Mouse (Mus musculus): ENCODE measurements around the gene Shcbp1l. TPM values are rescaled to one million over a fixed set of nuclear protein-coding genes. Genes with fewer than 3 reads are reported as not detected.
A peak's percentile ranks its signal among the peaks of the same experiment; 100 is the strongest.
"Not testable (repeated sequence)": the region's sequence is repeated elsewhere in the genome, so short reads cannot be mapped to it uniquely, and the experiment has no call there.

The Shcbp1l gene
- 0.27 and 0.37 TPM in 2 replicates for polyA plus RNA-seq (2014; fragmentation: Nextera tagmentation; extraction: Ambion mirVana)

DNA sequence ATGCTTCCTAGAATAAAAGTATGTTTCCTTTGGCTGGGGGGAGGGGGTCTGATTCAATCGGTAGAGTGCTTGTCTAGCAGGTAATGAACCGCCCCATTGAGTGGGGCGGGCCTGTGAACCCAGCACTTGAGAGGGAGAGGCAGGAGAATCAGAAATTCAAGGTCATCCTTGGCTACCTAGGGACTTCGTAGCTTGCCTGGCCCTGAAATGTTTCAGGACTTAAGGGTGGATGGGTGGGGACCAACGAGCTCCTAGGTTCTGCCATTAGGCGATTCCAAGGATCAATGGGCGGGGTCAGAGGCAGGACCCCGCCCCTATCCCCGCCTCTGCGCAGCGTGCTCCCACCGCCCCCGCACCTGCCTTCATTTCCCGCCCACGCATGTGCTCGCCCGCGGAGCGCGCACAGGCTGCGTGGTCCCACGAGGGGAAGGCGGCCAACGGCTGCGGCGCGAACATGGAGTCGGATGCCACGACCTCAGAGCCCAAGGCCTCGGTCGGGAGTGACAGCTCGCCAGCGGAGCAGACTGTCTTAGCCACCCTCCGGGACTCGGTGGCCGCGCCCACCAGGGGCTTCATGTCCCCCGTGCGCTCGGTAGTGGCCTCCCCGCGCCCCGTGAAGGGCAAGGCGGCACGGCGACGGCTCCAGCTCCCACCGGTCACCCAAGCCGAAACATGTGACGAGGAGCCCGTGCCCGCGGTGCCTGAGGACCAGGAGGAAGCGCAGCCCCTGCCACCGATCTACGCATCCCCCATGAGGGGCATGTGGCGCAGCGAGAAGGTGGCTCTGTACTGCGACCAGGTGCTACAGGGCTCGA lies at the start of gene Shcbp1l:
Gene Shcbp1l (plus strand): TSS at position 393 of the 815 bp plus-strand sequence.
- Histone ChIP-seq H3K27me3 (replicated peaks; ENCODE audit: control insufficient read depth, insufficient read depth, low read length) (0 out of 2 replicates have a peak, but pooled peaks cover 10% of the 10 kb centered on the region), H3K4me1 (replicated peaks; ENCODE audit: control insufficient read depth, insufficient read depth, low read length) (peaks cover 6% of the 10 kb centered on the region), H3K9ac (ENCODE audit: low read length) (peak within 1 kb of the TSS; percentile 37), H3K9me3 (ENCODE audit: control insufficient read depth, low read length) (no peaks in the 10 kb centered on the region), H3K27ac (ENCODE audit: low read depth) (no peak within 1 kb of the TSS), H3K4me2 (ENCODE audit: low read length) (peak within 1 kb of the TSS; percentile 83), H3K36me3 (ENCODE audit: control insufficient read depth, insufficient read depth, low read length) (no peaks in the 10 kb centered on the region), H3K4me3 (ENCODE audit: low read depth, low read length) (peak within 1 kb of the TSS; percentile 52)
- ATAC-seq (replicated peaks; ENCODE audit: low FRiP score, low TSS enrichment, low read depth) (peak; percentile 84), DNase-seq (ENCODE audit: low spot score) (peak; percentile 83)
- WGBS = 3% methylated on average over 56 of the region's 60 CpGs

DNA sequence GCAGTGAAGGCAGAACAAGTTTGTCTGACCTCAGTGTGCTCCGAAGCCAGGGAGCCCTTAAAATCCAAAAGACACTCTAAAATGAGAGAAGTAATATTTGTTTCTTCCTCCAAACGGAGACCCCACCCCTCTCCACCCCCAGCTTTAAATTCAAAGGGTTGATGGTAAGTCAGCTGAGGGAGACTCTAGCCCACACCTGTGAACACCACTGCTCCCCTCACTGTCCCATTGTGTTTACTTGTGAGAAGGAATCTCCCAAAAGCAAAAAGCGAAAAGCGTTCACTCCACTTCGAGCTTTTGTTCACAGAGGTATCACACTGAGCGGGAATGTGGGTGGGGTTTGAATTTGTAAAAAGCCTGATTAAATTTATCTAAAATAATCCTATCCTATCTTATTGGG lies 48.5 kb upstream of the Shcbp1l start:
- no peak overlapping the region for H3K4me2 ChIP-seq (ENCODE audit: low read length)
- H3K4me3 ChIP-seq (ENCODE audit: low read depth, low read length) = no peak overlapping the region
- no peak overlapping the region for H3K9ac ChIP-seq (ENCODE audit: low read length)
- H3K4me1 ChIP-seq (replicated peaks; ENCODE audit: control insufficient read depth, insufficient read depth, low read length) = no peaks in the 10 kb centered on the region
- no peaks in the 10 kb centered on the region for H3K9me3 ChIP-seq (ENCODE audit: control insufficient read depth, low read length)
- H3K27me3 ChIP-seq (replicated peaks; ENCODE audit: control insufficient read depth, insufficient read depth, low read length) = no peaks in the 10 kb centered on the region
- H3K27ac ChIP-seq (ENCODE audit: low read depth) = no peak overlapping the region
- H3K36me3 ChIP-seq (ENCODE audit: control insufficient read depth, insufficient read depth, low read length) = no peaks in the 10 kb centered on the region
- no peak for ATAC-seq (replicated peaks; ENCODE audit: low FRiP score, low TSS enrichment, low read depth)
- no peak for DNase-seq (ENCODE audit: low spot score)
- WGBS = 46% methylated on average over 6 of the region's 6 CpGs

DNA sequence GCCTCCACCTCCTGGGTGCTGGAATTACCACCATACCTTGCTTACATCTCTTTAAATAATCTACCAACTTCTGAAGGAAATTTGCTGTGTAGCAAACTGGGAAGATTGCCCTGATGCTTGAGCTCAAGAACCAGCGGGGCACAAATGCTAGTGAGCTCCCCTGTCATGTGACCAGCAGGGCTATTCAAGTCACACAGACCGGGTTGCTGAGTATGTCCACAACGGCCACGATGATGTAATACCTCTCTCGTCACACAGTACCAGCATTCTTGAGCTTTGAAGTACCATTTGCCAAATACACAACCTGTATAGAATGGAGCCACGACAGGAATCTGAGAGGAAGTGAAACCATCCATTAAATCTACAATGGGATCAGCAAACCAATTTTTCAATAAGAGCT lies 46.4 kb upstream of the Shcbp1l start:
- no peak for DNase-seq (ENCODE audit: low spot score)
- H3K27ac ChIP-seq (ENCODE audit: low read depth) = no peak overlapping the region
- no peaks in the 10 kb centered on the region for H3K4me1 ChIP-seq (replicated peaks; ENCODE audit: control insufficient read depth, insufficient read depth, low read length)
- no peaks in the 10 kb centered on the region for H3K36me3 ChIP-seq (ENCODE audit: control insufficient read depth, insufficient read depth, low read length)
- no peak for ATAC-seq (replicated peaks; ENCODE audit: low FRiP score, low TSS enrichment, low read depth)
- H3K4me2 ChIP-seq (ENCODE audit: low read length) = no peak overlapping the region
- no peak overlapping the region for H3K4me3 ChIP-seq (ENCODE audit: low read depth, low read length)
- H3K27me3 ChIP-seq (replicated peaks; ENCODE audit: control insufficient read depth, insufficient read depth, low read length) = no peaks in the 10 kb centered on the region
- no peaks in the 10 kb centered on the region for H3K9me3 ChIP-seq (ENCODE audit: control insufficient read depth, low read length)
- WGBS = 70% methylated on average over 6 of the region's 6 CpGs
- no peak overlapping the region for H3K9ac ChIP-seq (ENCODE audit: low read length)

DNA sequence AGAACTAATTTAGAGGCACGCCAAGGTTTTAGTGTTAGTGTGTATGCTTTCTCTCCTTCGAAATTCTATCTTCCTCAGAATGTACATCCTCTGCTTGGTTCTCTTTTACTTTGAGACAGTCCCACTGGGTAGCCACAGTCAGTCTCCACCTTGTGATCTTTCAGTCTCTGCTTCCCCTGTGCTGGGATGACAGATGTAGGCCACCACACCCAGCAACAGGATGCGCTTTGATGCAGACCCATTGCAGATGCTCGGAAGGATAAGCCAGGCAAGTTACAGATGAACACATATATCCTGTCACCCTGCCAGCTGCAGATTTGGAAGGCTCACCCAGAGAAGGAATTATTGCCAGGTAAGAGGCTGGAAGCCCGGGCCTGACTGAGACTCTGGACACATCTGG lies 45.1 kb upstream of the Shcbp1l start:
- Histone ChIP-seq H3K36me3 (ENCODE audit: control insufficient read depth, insufficient read depth, low read length) (no peaks in the 10 kb centered on the region), H3K4me1 (replicated peaks; ENCODE audit: control insufficient read depth, insufficient read depth, low read length) (no peaks in the 10 kb centered on the region), H3K9me3 (ENCODE audit: control insufficient read depth, low read length) (no peaks in the 10 kb centered on the region), H3K27me3 (replicated peaks; ENCODE audit: control insufficient read depth, insufficient read depth, low read length) (no peaks in the 10 kb centered on the region), H3K4me2 (ENCODE audit: low read length) (no peak overlapping the region), H3K9ac (ENCODE audit: low read length) (no peak overlapping the region), H3K27ac (ENCODE audit: low read depth) (no peak overlapping the region), H3K4me3 (ENCODE audit: low read depth, low read length) (no peak overlapping the region)
- ATAC-seq (replicated peaks; ENCODE audit: low FRiP score, low TSS enrichment, low read depth) (no peak), DNase-seq (ENCODE audit: low spot score) (no peak)
- 73% methylated on average over 5 of the region's 5 CpGs for WGBS

DNA sequence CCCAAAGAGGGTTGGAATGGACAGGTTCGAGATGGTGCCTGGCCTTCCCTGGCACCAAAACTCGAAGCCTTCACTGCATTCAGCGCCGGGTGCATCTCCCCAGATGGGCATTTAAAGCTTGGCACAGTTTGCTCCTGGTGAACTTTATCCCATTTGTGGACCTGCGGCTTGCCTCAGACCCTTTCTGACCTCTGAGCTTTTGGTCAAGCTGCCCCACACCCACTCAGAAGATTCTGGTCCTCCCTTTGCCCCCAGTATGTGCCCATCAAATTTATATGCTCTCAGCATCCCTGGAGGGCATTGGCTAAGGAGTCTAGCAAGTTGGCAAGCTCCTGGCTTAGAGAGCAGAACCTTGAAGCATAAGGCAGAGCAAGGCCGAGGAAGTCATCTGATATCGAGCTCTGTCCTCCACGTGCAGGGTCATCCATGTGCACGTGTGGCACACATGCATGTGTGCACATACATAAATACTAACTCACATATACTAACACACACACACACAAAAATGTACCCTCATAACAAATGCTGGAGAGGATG lies 44.1 kb upstream of the Shcbp1l start:
- WGBS = 92% methylated on average over 9 of the region's 9 CpGs
- ATAC-seq (replicated peaks; ENCODE audit: low FRiP score, low TSS enrichment, low read depth) = no peak
- no peak overlapping the region for H3K4me3 ChIP-seq (ENCODE audit: low read depth, low read length)

DNA sequence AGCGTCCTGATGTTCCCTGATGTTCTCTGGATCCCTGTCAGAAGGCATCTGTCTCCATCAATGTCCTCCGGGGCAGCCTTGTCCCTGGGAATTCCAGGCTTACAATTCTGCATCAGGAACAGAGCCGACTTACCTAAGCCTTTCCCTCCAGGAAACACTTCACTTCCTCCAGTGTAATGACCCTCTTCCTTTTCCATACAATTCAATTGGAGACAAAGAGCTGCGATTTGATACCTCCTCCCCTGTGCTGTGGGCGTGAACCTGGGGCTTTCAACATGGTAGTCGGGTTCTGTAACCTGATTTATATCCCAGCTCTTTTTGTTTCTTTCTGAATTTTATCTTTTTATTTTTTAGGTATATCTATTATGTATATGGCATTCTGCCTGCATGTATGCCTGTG lies 39.9 kb upstream of the Shcbp1l start:
- WGBS = 73% methylated on average over 6 of the region's 6 CpGs
- no peaks in the 10 kb centered on the region for H3K27me3 ChIP-seq (replicated peaks; ENCODE audit: control insufficient read depth, insufficient read depth, low read length)
- H3K4me1 ChIP-seq (replicated peaks; ENCODE audit: control insufficient read depth, insufficient read depth, low read length) = no peaks in the 10 kb centered on the region
- no peaks in the 10 kb centered on the region for H3K36me3 ChIP-seq (ENCODE audit: control insufficient read depth, insufficient read depth, low read length)
- H3K9me3 ChIP-seq (ENCODE audit: control insufficient read depth, low read length) = no peaks in the 10 kb centered on the region
- H3K9ac ChIP-seq (ENCODE audit: low read length) = no peak overlapping the region
- H3K4me2 ChIP-seq (ENCODE audit: low read length) = no peak overlapping the region
- no peak overlapping the region for H3K4me3 ChIP-seq (ENCODE audit: low read depth, low read length)
- DNase-seq (ENCODE audit: low spot score) = no peak
- no peak overlapping the region for H3K27ac ChIP-seq (ENCODE audit: low read depth)
- ATAC-seq (replicated peaks; ENCODE audit: low FRiP score, low TSS enrichment, low read depth) = no peak

More for the DNA sequence above, 44.1 kb upstream of the Shcbp1l start:
- Histone ChIP-seq H3K4me1 (replicated peaks; ENCODE audit: control insufficient read depth, insufficient read depth, low read length) (no peaks in the 10 kb centered on the region), H3K9ac (ENCODE audit: low read length) (no peak overlapping the region), H3K27me3 (replicated peaks; ENCODE audit: control insufficient read depth, insufficient read depth, low read length) (no peaks in the 10 kb centered on the region), H3K36me3 (ENCODE audit: control insufficient read depth, insufficient read depth, low read length) (no peaks in the 10 kb centered on the region), H3K4me2 (ENCODE audit: low read length) (no peak overlapping the region), H3K9me3 (ENCODE audit: control insufficient read depth, low read length) (no peaks in the 10 kb centered on the region), H3K27ac (ENCODE audit: low read depth) (no peak overlapping the region)
- no peak for DNase-seq (ENCODE audit: low spot score)

DNA sequence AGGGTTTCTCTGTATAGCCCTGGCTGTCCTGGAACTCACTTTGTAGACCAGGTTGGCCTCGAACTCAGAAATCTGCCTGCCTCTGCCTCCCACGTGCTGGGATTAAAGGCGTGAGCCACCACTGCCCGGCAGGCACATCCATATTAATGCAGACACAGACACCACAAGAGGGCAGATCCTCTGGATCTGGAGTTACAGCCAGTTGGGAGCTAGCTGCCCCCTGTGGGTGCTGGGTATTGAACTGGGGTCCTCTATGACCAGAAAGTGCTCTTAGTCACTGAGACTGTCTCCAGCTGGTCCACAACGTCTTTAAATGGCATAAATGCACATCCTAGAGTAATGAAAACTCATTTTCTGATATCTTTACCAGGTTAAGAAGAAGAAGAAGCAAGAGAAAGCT lies 39.3 kb upstream of the Shcbp1l start:
- ATAC-seq (replicated peaks; ENCODE audit: low FRiP score, low TSS enrichment, low read depth); H3K4me2 ChIP-seq (ENCODE audit: low read length); H3K36me3 ChIP-seq (ENCODE audit: control insufficient read depth, insufficient read depth, low read length); H3K9me3 ChIP-seq (ENCODE audit: control insufficient read depth, low read length); H3K4me1 ChIP-seq (replicated peaks; ENCODE audit: control insufficient read depth, insufficient read depth, low read length); H3K27me3 ChIP-seq (replicated peaks; ENCODE audit: control insufficient read depth, insufficient read depth, low read length); DNase-seq (ENCODE audit: low spot score); H3K9ac ChIP-seq (ENCODE audit: low read length); H3K4me3 ChIP-seq (ENCODE audit: low read depth, low read length); H3K27ac ChIP-seq (ENCODE audit: low read depth): not testable (repeated sequence)
- 90% methylated on average over 5 of the region's 5 CpGs for WGBS

DNA sequence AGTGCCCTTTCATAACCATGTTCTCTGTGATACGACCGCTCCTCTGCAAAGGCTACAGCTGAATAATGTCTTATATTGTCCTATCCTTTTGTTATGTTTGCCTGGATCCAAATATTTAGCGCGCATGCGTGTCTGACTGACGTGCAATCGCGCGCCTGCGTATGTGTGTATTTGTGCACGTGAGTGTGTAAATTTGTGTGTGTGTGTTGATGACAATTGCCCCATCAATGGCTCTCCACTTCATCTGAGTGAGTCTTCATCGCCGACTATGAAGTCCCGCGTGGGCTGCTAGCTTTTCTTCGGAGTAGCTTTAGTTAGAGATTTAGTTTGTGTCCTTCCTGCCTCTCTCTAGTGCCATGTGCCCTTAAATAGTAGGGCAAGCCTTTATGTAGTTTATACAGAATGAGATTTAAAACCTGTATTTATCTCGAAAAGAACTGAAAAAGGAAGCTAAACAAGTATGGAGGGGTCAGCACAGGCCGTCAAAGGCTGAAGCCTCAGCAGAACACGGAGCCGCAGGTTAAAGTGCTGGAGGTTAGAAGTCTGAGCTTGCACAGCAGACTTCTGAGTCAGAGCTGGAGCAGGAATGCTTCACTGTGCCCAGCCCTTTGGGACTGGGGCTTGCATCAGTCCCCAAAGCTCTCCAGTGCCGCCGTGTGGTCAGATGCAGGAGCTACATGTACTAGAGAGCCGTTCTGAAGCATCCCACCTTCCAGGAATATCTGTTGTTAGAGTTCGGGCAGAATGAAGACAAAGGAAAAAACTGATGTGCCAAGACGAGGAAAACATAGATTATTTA lies 38.5 kb upstream of the Shcbp1l start:
- Histone ChIP-seq H3K4me3 (ENCODE audit: low read depth, low read length) (no peak overlapping the region), H3K36me3 (ENCODE audit: control insufficient read depth, insufficient read depth, low read length) (no peaks in the 10 kb centered on the region), H3K27me3 (replicated peaks; ENCODE audit: control insufficient read depth, insufficient read depth, low read length) (no peaks in the 10 kb centered on the region), H3K27ac (ENCODE audit: low read depth) (no peak overlapping the region), H3K9me3 (ENCODE audit: control insufficient read depth, low read length) (no peaks in the 10 kb centered on the region), H3K9ac (ENCODE audit: low read length) (no peak overlapping the region), H3K4me1 (replicated peaks; ENCODE audit: control insufficient read depth, insufficient read depth, low read length) (no peaks in the 10 kb centered on the region), H3K4me2 (ENCODE audit: low read length) (no peak overlapping the region)
- DNase-seq (ENCODE audit: low spot score) (peak; percentile 88), ATAC-seq (replicated peaks; ENCODE audit: low FRiP score, low TSS enrichment, low read depth) (peak; percentile 93)
- WGBS = 48% methylated on average over 25 of the region's 25 CpGs
